Mouse (Mus musculus) ES-Bruce4 (cell line): ENCODE measurements around the gene Lao1. TPM values are rescaled to one million over a fixed set of nuclear protein-coding genes. Genes with fewer than 3 reads are reported as not detected.

ENCODE experiments used
- H3K27ac ChIP-seq: 2 replicates; pipeline ENCODE4 v1.5.1; 2012; ENCODE audit warnings: low read length, inconsistent platforms; ENCODE audit not compliant: insufficient read depth
- H3K27me3 ChIP-seq: 2 replicates; pipeline ENCODE4 v1.6.1; 2012; ENCODE audit warnings: mild to moderate bottlenecking, low read length, inconsistent platforms; ENCODE audit not compliant: control insufficient read depth, poor library complexity, insufficient read depth, severe bottlenecking
- H3K36me3 ChIP-seq: 2 replicates; pipeline ENCODE4 v1.6.1; 2012; ENCODE audit warnings: inconsistent platforms, mild to moderate bottlenecking, low read length, moderate library complexity; ENCODE audit not compliant: control insufficient read depth, poor library complexity, insufficient read depth, severe bottlenecking
- H3K4me1 ChIP-seq: one replicate; pipeline ENCODE4 v1.8.1; 2011; ENCODE audit warnings: low read length; ENCODE audit not compliant: control insufficient read depth, insufficient read depth
- H3K4me3 ChIP-seq: 2 replicates; pipeline ENCODE4 v1.5.1; 2011; ENCODE audit warnings: low read depth, mild to moderate bottlenecking, low read length
- H3K9ac ChIP-seq: 2 replicates; pipeline ENCODE4 v1.6.1; 2012; ENCODE audit warnings: low read depth, mild to moderate bottlenecking, inconsistent platforms; ENCODE audit not compliant: poor library complexity, severe bottlenecking
- H3K9me3 ChIP-seq: replicated peaks from 2 replicates; pipeline ENCODE4 v1.6.1; 2012; ENCODE audit warnings: mild to moderate bottlenecking, low read length, inconsistent platforms; ENCODE audit not compliant: control insufficient read depth, poor library complexity, insufficient read depth, severe bottlenecking
- EP300 ChIP-seq: IDR thresholded peaks from 2 replicates; pipeline ENCODE4 v1.6.1; 2011; ENCODE audit warnings: low read depth, low read length; ENCODE audit not compliant: insufficient read depth
- POLR2A ChIP-seq: IDR thresholded peaks from one replicate; pipeline ENCODE4 v1.8.1; 2011; ENCODE audit warnings: low read length; ENCODE audit not compliant: insufficient read depth
- polyA plus RNA-seq: library from polyadenylated mRNA; stranded (reverse); fragments of >200 nt; gene quantifications from 2 replicates; pipeline ENCODE4 v1.2.4, GENCODE M21; 2011; ENCODE audit warnings: low read depth; ENCODE audit not compliant: missing spikeins, insufficient read depth, insufficient read length

Gene Lao1
- polyA plus RNA-seq, 1 experiment: not detected

- Histone ChIP-seq H3K9ac (no peak overlapping the region), H3K4me3 (no peak overlapping the region), H3K27me3 (no peaks in the 10 kb centered on the region), H3K4me1 (peaks cover 8% of the 10 kb centered on the region), H3K27ac (no peak overlapping the region), H3K9me3 (no peaks in the 10 kb centered on the region), H3K36me3 (no peaks in the 10 kb centered on the region)
- no peak for TF ChIP-seq EP300
- no peak for TF ChIP-seq POLR2A
These were observed 55.7 kb downstream of the Lao1 start for GRCm38 (mm10) chr4:119017078-119017477.

Other genes with a start within 250 kb of the Lao1 start
- gene Olfr1340, start 241.4 kb upstream of the Lao1 start, polyA plus RNA-seq: not detected in 2 replicates
- gene Olfr1339, start 229.4 kb upstream of the Lao1 start, polyA plus RNA-seq: not detected in 2 replicates
- gene Olfr1338, start 202.8 kb upstream of the Lao1 start, polyA plus RNA-seq: not detected in 2 replicates
- not detected in 2 replicates for gene Olfr1337, start 179.0 kb upstream of the Lao1 start, polyA plus RNA-seq
- not detected in 2 replicates for gene Olfr1335, start 151.6 kb upstream of the Lao1 start, polyA plus RNA-seq
- not detected in 2 replicates for gene Olfr1333, start 125.3 kb upstream of the Lao1 start, polyA plus RNA-seq
- not detected in 2 replicates for gene Olfr1331, start 96.9 kb upstream of the Lao1 start, polyA plus RNA-seq
- 0.24 TPM in 1 of 2 replicates, not detected in the other for gene Olfr1330, start 73.0 kb upstream of the Lao1 start, polyA plus RNA-seq
- not detected in 2 replicates for gene Olfr1329, start 44.1 kb upstream of the Lao1 start, polyA plus RNA-seq
- not detected in 2 replicates for gene Olfr1328, start 23.0 kb upstream of the Lao1 start, polyA plus RNA-seq
- 682 and 697 TPM in 2 replicates for gene Slc2a1, start 147.1 kb downstream of the Lao1 start, polyA plus RNA-seq
- 12.3 and 14.8 TPM in 2 replicates for gene Zfp691, start 212.6 kb downstream of the Lao1 start, polyA plus RNA-seq
- 0.37 and 0.52 TPM in 2 replicates for gene Ermap, start 228.4 kb downstream of the Lao1 start, polyA plus RNA-seq
- 34.2 and 39.1 TPM in 2 replicates for gene Svbp, start 233.7 kb downstream of the Lao1 start, polyA plus RNA-seq